Mouse (Mus musculus): ENCODE results near the gene Cd19.

DNA sequence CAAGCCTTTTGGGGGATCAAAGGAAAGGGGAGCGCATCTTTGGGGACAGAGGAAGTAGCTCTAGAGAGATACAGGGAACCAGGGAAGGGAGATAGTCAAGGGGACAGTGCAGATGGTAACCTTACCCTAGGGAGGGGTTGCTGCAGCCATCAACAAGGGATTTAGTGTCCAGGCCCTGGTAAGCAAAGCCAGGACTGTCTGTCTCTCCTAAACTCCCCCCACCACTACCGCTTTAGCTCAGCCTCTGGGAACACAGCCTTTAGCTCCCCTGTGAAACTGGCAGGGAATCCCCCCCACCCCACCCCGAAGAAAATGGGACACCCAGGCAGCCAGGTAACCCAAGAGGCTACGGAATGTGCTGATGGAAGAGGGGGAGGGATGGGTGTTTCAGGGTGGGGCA lies 48.9 kb upstream of the Cd19 start:
- TF ChIP-seq USF1 (IDR thresholded peaks at IDR 0.05; ENCODE audit: low read depth, low read length) (no peak), CTCF (conservative IDR thresholded peaks at IDR 0.05 in 1 of 2, IDR thresholded peaks at IDR 0.05 in 1 of 2; ENCODE audit: low read depth in 2 of 2, low read length in 2 of 2) (no peak), MAFK (IDR thresholded peaks at IDR 0.05; ENCODE audit: insufficient replicate concordance, low read length) (no peak), POLR2A (IDR thresholded peaks at IDR 0.05; ENCODE audit: low read depth, low read length) (no peak), ZMIZ1 (IDR thresholded peaks at IDR 0.05; ENCODE audit: low read depth, low read length) (no peak), ZC3H11A (IDR thresholded peaks at IDR 0.05; ENCODE audit: low read depth, low read length) (no peak), POLR2AphosphoS2 (IDR thresholded peaks at IDR 0.05; ENCODE audit: low read depth, low read length) (no peak), E2F4 (IDR thresholded peaks at IDR 0.05; ENCODE audit: insufficient replicate concordance, low read depth, low read length) (no peak), NELFE (IDR thresholded peaks at IDR 0.05; ENCODE audit: low read depth, low read length) (no peak), NRF1 (IDR thresholded peaks at IDR 0.05; ENCODE audit: low read depth, low read length) (no peak)
